Mouse (Mus musculus) Patski (cell line): ENCODE data around the gene Defb22. TPM values are rescaled to one million over a fixed set of nuclear protein-coding genes. Genes with fewer than 3 reads are reported as not detected.
A peak's percentile ranks its signal among the peaks of the same experiment; 100 is the strongest.

Experiments
- ATAC-seq: fragments of 100-300 bp; one replicate; pipeline ENCODE4 v1.8.0; 2021
- CTCF ChIA-PET: fragments of 350-600 bp; sonication (Branson Sonifier 250); formaldehyde crosslinking; loops from one replicate; lab custom pipeline; 2022; ENCODE audit warnings: inconsistent platforms; lab: Charles Lee
- POLR2A ChIA-PET: fragments of 350-600 bp; sonication (Branson Sonifier 250); formaldehyde crosslinking; loops from one replicate; lab custom pipeline; 2022; ENCODE audit warnings: antibody characterized with exemption, inconsistent platforms; lab: Charles Lee
- DNase-seq: peaks from one replicate; pipeline ENCODE4 v3.0.0-alpha.2; 2011; ENCODE audit warnings: low read depth, low spot score
- H3K27me3 ChIP-seq: fragments of 371-371 bp; one replicate; pipeline ENCODE4 v1.5.1; 2021
- CTCF ChIP-seq: fragments of 100-300 bp; IDR thresholded peaks from one replicate; pipeline ENCODE4 v1.5.1; 2021
- in situ Hi-C: fragments of 300-500 bp; cut with MboI; formaldehyde crosslinking; loops from 3 replicates; pipeline ENCODE4 v1.11.1; 2018; ENCODE audit warnings: low pct_unique_long_range_greater_than_20kb, mixed read lengths
- polyA plus RNA-seq: library from polyadenylated mRNA; unstranded; gene quantifications from one replicate; pipeline ENCODE4 v1.2.3, GENCODE M21; 2021

Defb22 gene
- polyA plus RNA-seq, result not detected

GRCm38 (mm10) chr2:152490038-152490437, at the start of gene Defb22:
TSS of gene Defb22 (minus strand) at chr2:152490138.
- CTCF ChIA-PET, result interaction anchor here (1.6 kb wide), 1 partner anchor 14 kb away, joined by 5 read pairs; the partner anchor contains the start of gene Defb20
- POLR2A ChIA-PET, result no interaction called here
- in situ Hi-C loops, result no loop called here
- ATAC-seq, result no peak
- no peak for TF ChIP-seq CTCF
- no peak for DNase-seq
- H3K27me3 ChIP-seq, result no peaks in the 10 kb centered on the region

- TF ChIP-seq CTCF, result peak; percentile 61
- H3K27me3 ChIP-seq, result peaks cover 10% of the 10 kb centered on the region
- DNase-seq, result no peak
- POLR2A ChIA-PET, result no interaction called here
- CTCF ChIA-PET, result interaction anchor here (1.3 to 1.6 kb wide), 2 partner anchors 25 to 48 kb away, joined by 3 read pairs; no protein-coding TSS in a partner anchor
- in situ Hi-C loops, result no loop called here
- no peak for ATAC-seq
These were observed 28.0 kb upstream of the Defb22 start, which contains the start of gene Defb28 for GRCm38 (mm10) chr2:152517981-152518380. TSS of gene Defb28 (plus strand) at chr2:152518255.

- in situ Hi-C loops, result no loop called here
- peaks cover 18% of the 10 kb centered on the region for H3K27me3 ChIP-seq
- ATAC-seq (no peak), DNase-seq (no peak)
- POLR2A ChIA-PET, result no interaction called here
- TF ChIP-seq CTCF, result no peak
- CTCF ChIA-PET, result no interaction called here
These were observed 26.1 kb upstream of the Defb22 start for GRCm38 (mm10) chr2:152516084-152516483.

GRCm38 (mm10) chr2:152511592-152511991, 21.7 kb upstream of the Defb22 start, which contains the start of gene Defb26:
TSS of gene Defb26 (minus strand) at chr2:152511692.
- H3K27me3 ChIP-seq, result peaks cover 48% of the 10 kb centered on the region
- ChIA-PET CTCF (interaction anchor here (1.0 kb wide), 1 partner anchor 23 kb away, joined by 3 read pairs; no protein-coding TSS in a partner anchor), POLR2A (no interaction called here)
- in situ Hi-C loops, result no loop called here
- no peak for DNase-seq
- no peak for ATAC-seq
- TF ChIP-seq CTCF, result no peak

- CTCF ChIA-PET, result no interaction called here
- DNase-seq (no peak), ATAC-seq (no peak)
- in situ Hi-C loops, result no loop called here
- peaks cover 17% of the 10 kb centered on the region for H3K27me3 ChIP-seq
- TF ChIP-seq CTCF, result no peak
- POLR2A ChIA-PET, result no interaction called here
These were observed 14.0 kb upstream of the Defb22 start for GRCm38 (mm10) chr2:152503950-152504349.

GRCm38 (mm10) chr2:152500863-152501229, 10.9 kb upstream of the Defb22 start:
- ChIA-PET CTCF (interaction anchor here (1.2 kb wide), 1 partner anchor 35 kb away, joined by 3 read pairs; no protein-coding TSS in a partner anchor), POLR2A (no interaction called here)
- peak; percentile 44 for TF ChIP-seq CTCF
- in situ Hi-C loops, result no loop called here
- no peaks in the 10 kb centered on the region for H3K27me3 ChIP-seq
- DNase-seq, result no peak
- no peak for ATAC-seq

- TF ChIP-seq CTCF, result no peak
- H3K27me3 ChIP-seq, result no peaks in the 10 kb centered on the region
- CTCF ChIA-PET, result interaction anchor here (1.2 kb wide), 1 partner anchor 35 kb away, joined by 3 read pairs; no protein-coding TSS in a partner anchor
- no peak for DNase-seq
- POLR2A ChIA-PET, result no interaction called here
- in situ Hi-C loops, result no loop called here
- ATAC-seq, result no peak
These were observed 10.4 kb upstream of the Defb22 start for GRCm38 (mm10) chr2:152500204-152500862.

GRCm38 (mm10) chr2:152498020-152498419, 8.1 kb upstream of the Defb22 start:
- in situ Hi-C loops, result no loop called here
- DNase-seq (no peak), ATAC-seq (no peak)
- ChIA-PET POLR2A (no interaction called here), CTCF (interaction anchor here (1.0 kb wide), 1 partner anchor 46 kb away, joined by 3 read pairs; no protein-coding TSS in a partner anchor)
- H3K27me3 ChIP-seq, result no peaks in the 10 kb centered on the region
- no peak for TF ChIP-seq CTCF

- POLR2A ChIA-PET, result no interaction called here
- CTCF ChIA-PET, result interaction anchor here (1.1 kb wide), 1 partner anchor 41 kb away, joined by 4 read pairs; no protein-coding TSS in a partner anchor
- in situ Hi-C loops, result no loop called here
- TF ChIP-seq CTCF, result peak; percentile 37
- ATAC-seq (no peak), DNase-seq (no peak)
- no peaks in the 10 kb centered on the region for H3K27me3 ChIP-seq
These were observed 3.2 kb upstream of the Defb22 start for GRCm38 (mm10) chr2:152493151-152493550.

GRCm38 (mm10) chr2:152487024-152487423, 2.9 kb downstream of the Defb22 start:
- ChIA-PET POLR2A (no interaction called here), CTCF (interaction anchor here (1.3 kb wide), 1 partner anchor 56 kb away, joined by 3 read pairs; no protein-coding TSS in a partner anchor)
- in situ Hi-C loops, result no loop called here
- peak; percentile 67 for TF ChIP-seq CTCF
- no peaks in the 10 kb centered on the region for H3K27me3 ChIP-seq
- DNase-seq (no peak), ATAC-seq (no peak)

- POLR2A ChIA-PET, result no interaction called here
- no peak for ATAC-seq
- in situ Hi-C loops, result no loop called here
These were observed 8.2 kb downstream of the Defb22 start for GRCm38 (mm10) chr2:152481726-152482125.

More at GRCm38 (mm10) chr2:152481726-152482125, 8.2 kb downstream of the Defb22 start:
- DNase-seq, result no peak
- no peak for TF ChIP-seq CTCF
- no peaks in the 10 kb centered on the region for H3K27me3 ChIP-seq
- CTCF ChIA-PET, result interaction anchor here (1.3 kb wide), 1 partner anchor 42 kb away, joined by 3 read pairs; no protein-coding TSS in a partner anchor
